Mouse (Mus musculus): ENCODE results near the gene Hoxa13. TPM values are rescaled to one million over a fixed set of nuclear protein-coding genes. Genes with fewer than 3 reads are reported as not detected.

Gene Hoxa13
- polyA plus RNA-seq, 1 experiment from 2014 or later = 0.26 TPM

- peaks cover 11% of the 10 kb centered on the region for H3K4me1 ChIP-seq
- H3K4me2 ChIP-seq = no peak overlapping the region
- peaks cover 76% of the 10 kb centered on the region for H3K27me3 ChIP-seq (replicated peaks)
- H3K36me3 ChIP-seq = no peaks in the 10 kb centered on the region
- H3K9ac ChIP-seq (replicated peaks) = no peak overlapping the region
- no peak for ATAC-seq (ENCODE audit: low FRiP score)
- H3K27ac ChIP-seq (replicated peaks) = no peak overlapping the region
- H3K9me3 ChIP-seq (replicated peaks) = no peaks in the 10 kb centered on the region
- H3K4me3 ChIP-seq (replicated peaks) = peak overlapping the region; percentile 15; the same call in 1 of the 2 replicates
- 2% methylated on average over 24 of the region's 25 CpGs for WGBS
Measured at GRCm38 (mm10) chr6:52259081-52259790, 1.4 kb downstream of the Hoxa13 start.

- no peak for ATAC-seq (ENCODE audit: low FRiP score)
- Histone ChIP-seq H3K9ac (replicated peaks) (no peak overlapping the region), H3K27me3 (replicated peaks) (peaks cover 72% of the 10 kb centered on the region), H3K36me3 (no peaks in the 10 kb centered on the region), H3K9me3 (replicated peaks) (no peaks in the 10 kb centered on the region), H3K4me3 (replicated peaks) (no peak overlapping the region), H3K27ac (replicated peaks) (no peak overlapping the region), H3K4me1 (peaks cover 19% of the 10 kb centered on the region), H3K4me2 (no peak overlapping the region)
- under 1% methylated on average over 6 of the region's 6 CpGs for WGBS
Measured at GRCm38 (mm10) chr6:52256956-52257355, 3.7 kb downstream of the Hoxa13 start.

DNA sequence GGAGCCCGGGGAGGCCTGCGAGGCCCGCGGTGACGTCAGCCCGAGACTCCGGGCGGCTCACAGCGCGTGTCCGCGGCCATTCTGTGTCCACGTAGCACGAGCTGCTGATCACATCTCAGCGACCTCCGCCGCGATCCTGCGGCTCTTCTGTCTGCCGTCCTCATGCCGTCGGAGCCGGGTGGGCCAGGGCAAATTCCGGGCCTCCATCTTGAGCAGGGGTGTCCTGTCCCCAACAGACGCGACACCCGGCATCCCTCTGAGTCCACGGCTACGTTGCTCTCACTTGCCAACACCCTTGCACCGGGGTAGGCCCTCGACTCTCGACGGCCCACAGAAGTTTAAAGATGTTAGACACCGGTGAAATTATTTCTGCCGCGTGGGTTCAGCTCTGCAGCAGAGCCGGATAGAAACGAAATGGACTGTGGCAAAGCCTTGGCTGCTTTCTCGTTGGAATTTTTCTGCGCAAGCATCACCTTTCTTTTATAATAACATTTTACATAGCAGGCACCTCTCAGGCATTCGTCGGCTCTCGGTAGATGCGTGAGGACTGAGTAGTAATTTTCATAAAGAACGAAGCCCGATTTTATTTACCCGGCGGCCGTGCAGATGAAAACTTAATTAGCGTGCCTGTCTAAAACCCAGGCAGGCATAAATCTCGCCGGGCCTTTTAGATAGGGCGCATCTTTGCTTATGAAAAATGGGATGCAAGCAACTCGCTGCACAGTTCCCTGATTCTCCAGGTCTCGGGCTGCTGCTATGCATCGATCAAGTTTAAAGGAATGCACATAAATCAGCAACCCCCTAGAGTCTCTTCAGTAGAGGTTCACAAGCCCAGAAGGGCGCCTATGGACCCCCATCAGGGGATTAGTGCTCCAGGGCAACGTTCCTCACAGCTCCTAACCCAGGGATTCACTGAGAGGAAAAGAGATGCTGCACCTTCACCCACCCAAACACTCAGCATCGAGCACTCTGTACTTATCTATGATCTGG lies 6.9 kb downstream of the Hoxa13 start:
- Histone ChIP-seq H3K9ac (replicated peaks) (no peak overlapping the region), H3K27me3 (replicated peaks) (peaks cover 84% of the 10 kb centered on the region), H3K4me1 (peaks cover 8% of the 10 kb centered on the region; the same call in 1 of the 2 replicates), H3K4me3 (replicated peaks) (0 out of 2 replicates have a peak overlapping the region, but pooled peaks have one; percentile 8), H3K4me2 (peak overlapping the region; percentile 16), H3K9me3 (replicated peaks) (no peaks in the 10 kb centered on the region), H3K36me3 (no peaks in the 10 kb centered on the region), H3K27ac (replicated peaks) (no peak overlapping the region)
- no peak for ATAC-seq (ENCODE audit: low FRiP score)
- WGBS = 2% methylated on average over 59 of the region's 59 CpGs

DNA sequence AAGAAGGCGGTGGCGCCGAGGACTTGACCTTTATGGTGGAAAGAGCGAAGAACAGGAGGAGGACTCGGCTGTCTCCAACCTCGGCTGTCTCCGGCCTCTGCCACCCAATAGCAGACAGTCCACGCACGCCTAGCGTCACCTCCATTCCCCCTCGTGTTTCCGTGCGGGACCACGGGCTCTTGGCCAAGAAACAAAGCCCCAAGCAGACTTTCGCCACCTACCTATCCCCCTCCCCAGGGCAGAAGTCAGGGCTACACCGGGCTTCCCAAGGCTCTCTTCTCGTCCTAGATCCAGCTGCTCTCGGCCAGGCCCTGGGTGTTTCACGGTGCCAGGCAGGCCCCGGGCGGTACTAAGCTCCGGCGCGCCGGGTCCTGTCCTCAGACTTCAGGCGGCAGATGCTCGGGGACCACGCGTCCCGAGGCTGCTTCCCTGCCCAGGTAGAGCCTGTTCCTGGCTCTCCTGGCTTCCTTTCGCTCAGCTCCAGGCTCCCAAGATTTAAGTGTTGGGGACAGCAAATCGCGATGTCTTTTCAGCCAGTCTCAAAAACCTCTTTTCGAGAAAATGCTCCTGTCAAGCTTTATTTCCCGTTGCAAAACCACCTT lies 7.8 kb downstream of the Hoxa13 start:
- Histone ChIP-seq H3K4me3 (replicated peaks) (0 out of 2 replicates have a peak overlapping the region, but pooled peaks have one; percentile 8), H3K27me3 (replicated peaks) (peaks cover 83% of the 10 kb centered on the region), H3K9me3 (replicated peaks) (no peaks in the 10 kb centered on the region), H3K36me3 (no peaks in the 10 kb centered on the region), H3K27ac (replicated peaks) (no peak overlapping the region), H3K4me1 (peaks cover 8% of the 10 kb centered on the region; the same call in 1 of the 2 replicates), H3K4me2 (peak overlapping the region; percentile 16), H3K9ac (replicated peaks) (no peak overlapping the region)
- ATAC-seq (ENCODE audit: low FRiP score) = no peak
- WGBS = 3% methylated on average over 34 of the region's 35 CpGs

- H3K36me3 ChIP-seq = no peaks in the 10 kb centered on the region
- no peak for ATAC-seq (ENCODE audit: low FRiP score)
- WGBS = 4% methylated on average over 24 of the region's 24 CpGs
- peak overlapping the region; percentile 16 for H3K4me2 ChIP-seq
- H3K4me1 ChIP-seq = peaks cover 8% of the 10 kb centered on the region; the same call in 1 of the 2 replicates
- peaks cover 82% of the 10 kb centered on the region for H3K27me3 ChIP-seq (replicated peaks)
- H3K9ac ChIP-seq (replicated peaks) = no peak overlapping the region
- H3K27ac ChIP-seq (replicated peaks) = no peak overlapping the region
- no peaks in the 10 kb centered on the region for H3K9me3 ChIP-seq (replicated peaks)
- no peak overlapping the region for H3K4me3 ChIP-seq (replicated peaks)
Measured at GRCm38 (mm10) chr6:52252016-52252774, 8.5 kb downstream of the Hoxa13 start.

- Histone ChIP-seq H3K27me3 (replicated peaks) (peaks cover 82% of the 10 kb centered on the region), H3K4me2 (no peak overlapping the region), H3K9ac (replicated peaks) (no peak overlapping the region), H3K4me3 (replicated peaks) (no peak overlapping the region), H3K9me3 (replicated peaks) (no peaks in the 10 kb centered on the region), H3K4me1 (peaks cover 8% of the 10 kb centered on the region; the same call in 1 of the 2 replicates), H3K27ac (replicated peaks) (no peak overlapping the region), H3K36me3 (no peaks in the 10 kb centered on the region)
- WGBS = 13% methylated on average over 7 of the region's 7 CpGs
- ATAC-seq (ENCODE audit: low FRiP score) = no peak
Measured at GRCm38 (mm10) chr6:52251177-52251879, 9.4 kb downstream of the Hoxa13 start.

DNA sequence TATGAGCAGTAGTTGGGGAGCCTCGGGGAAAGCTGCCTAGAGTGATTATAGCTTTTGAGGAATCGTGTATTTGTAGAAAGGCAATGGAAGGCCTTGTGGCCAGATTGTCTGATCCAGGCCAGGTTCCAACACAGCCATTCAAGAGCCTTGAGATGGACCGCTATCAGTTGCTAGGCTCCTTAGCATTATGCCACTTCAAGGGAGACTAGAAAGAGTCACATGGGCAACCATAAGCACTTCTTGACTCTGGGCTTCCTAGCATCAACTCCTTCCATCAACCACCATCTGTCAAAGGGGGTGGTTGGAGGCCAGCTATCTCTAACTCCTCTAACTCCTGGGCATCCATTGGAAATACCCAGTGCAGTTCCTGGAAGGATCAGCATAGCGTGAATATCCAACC lies 10.9 kb downstream of the Hoxa13 start:
- ATAC-seq (ENCODE audit: low FRiP score) = no peak
- no peak overlapping the region for H3K9ac ChIP-seq (replicated peaks)
- H3K9me3 ChIP-seq (replicated peaks) = no peaks in the 10 kb centered on the region
- 0 out of 2 replicates have a peak overlapping the region, but pooled peaks have one; percentile 42 for H3K27ac ChIP-seq (replicated peaks)
- peak overlapping the region; percentile 43; the same call in 1 of the 2 replicates for H3K4me2 ChIP-seq
- no peaks in the 10 kb centered on the region for H3K36me3 ChIP-seq
- 17% methylated on average over 4 of the region's 4 CpGs for WGBS
- H3K4me3 ChIP-seq (replicated peaks) = no peak overlapping the region
- peaks cover 12% of the 10 kb centered on the region; the same call in 1 of the 2 replicates for H3K4me1 ChIP-seq
- H3K27me3 ChIP-seq (replicated peaks) = peaks cover 85% of the 10 kb centered on the region

- Histone ChIP-seq H3K36me3 (no peaks in the 10 kb centered on the region), H3K4me3 (replicated peaks) (peak overlapping the region; percentile 12), H3K27ac (replicated peaks) (peak overlapping the region; percentile 42; the same call in 1 of the 2 replicates), H3K4me1 (peaks cover 12% of the 10 kb centered on the region; the same call in 1 of the 2 replicates), H3K9me3 (replicated peaks) (no peaks in the 10 kb centered on the region), H3K9ac (replicated peaks) (no peak overlapping the region), H3K4me2 (peak overlapping the region; percentile 43), H3K27me3 (replicated peaks) (peaks cover 84% of the 10 kb centered on the region)
- no peak for ATAC-seq (ENCODE audit: low FRiP score)
- 4% methylated on average over 16 of the region's 16 CpGs for WGBS
Measured at GRCm38 (mm10) chr6:52249415-52249738, 11.3 kb downstream of the Hoxa13 start.

- ATAC-seq (ENCODE audit: low FRiP score) = no peak
- Histone ChIP-seq H3K27ac (replicated peaks) (peak overlapping the region; percentile 42), H3K4me1 (peaks cover 12% of the 10 kb centered on the region; the same call in 1 of the 2 replicates), H3K4me3 (replicated peaks) (peak overlapping the region; percentile 12), H3K9ac (replicated peaks) (peak overlapping the region; percentile 20; the same call in 1 of the 2 replicates), H3K27me3 (replicated peaks) (peaks cover 80% of the 10 kb centered on the region), H3K4me2 (peak overlapping the region; percentile 43), H3K36me3 (no peaks in the 10 kb centered on the region), H3K9me3 (replicated peaks) (no peaks in the 10 kb centered on the region)
- WGBS = 5% methylated on average over 27 of the region's 27 CpGs
Measured at GRCm38 (mm10) chr6:52248638-52249414, 11.9 kb downstream of the Hoxa13 start.

Measured in neural tube, embryonic 15.5 days (tissue).